Mouse (Mus musculus) gastrocnemius, postnatal 4 days (tissue): ENCODE measurements at regions not wholly inside any gene's neighbourhood (a gene's known extent, or its start where the extent isn't known, plus 50 kb on each side); places are given as distances from the start of the nearest gene placed in this dataset.
A peak's percentile ranks its signal among the peaks of the same experiment; 100 is the strongest.

Experiments used
- DNase-seq, 2 experiments: peaks; one replicate each; pipeline ENCODE4 v3.0.0; 2021 to 2022; ENCODE audit warnings: low spot score in 2 of 2, mixed read lengths in 2 of 2

GRCm38 (mm10) chr14:102673724-102674123 is 308.7 kb downstream of the Kctd12 start:
- DNase-seq, result no peak

GRCm38 (mm10) chr14:102663240-102663639 is 319.2 kb downstream of the Kctd12 start:
- peak in 1 of 2 experiments; percentile 30 for DNase-seq

GRCm38 (mm10) chr14:102660351-102660750 is 322.1 kb downstream of the Kctd12 start:
- no peak for DNase-seq

GRCm38 (mm10) chr14:102656235-102656634 is 326.2 kb downstream of the Kctd12 start:
- no peak for DNase-seq

- DNase-seq, result no peak
Measured at GRCm38 (mm10) chr14:102629601-102630000, 352.8 kb downstream of the Kctd12 start.

- DNase-seq, result no peak
Measured at GRCm38 (mm10) chr14:102621546-102621945, 360.9 kb downstream of the Kctd12 start.

- no peak for DNase-seq
Measured at GRCm38 (mm10) chr14:102619056-102619455, 363.4 kb downstream of the Kctd12 start.

GRCm38 (mm10) chr14:102615588-102616309 is 366.7 kb downstream of the Kctd12 start:
- DNase-seq, result no peak

GRCm38 (mm10) chr14:102606055-102606454 is 376.4 kb downstream of the Kctd12 start:
- DNase-seq, result no peak

- DNase-seq, result no peak
Measured at GRCm38 (mm10) chr14:102594850-102595249, 387.6 kb downstream of the Kctd12 start.

GRCm38 (mm10) chr14:102553781-102554180 is 428.7 kb downstream of the Kctd12 start:
- no peak for DNase-seq

GRCm38 (mm10) chr14:102552598-102552997 is 429.8 kb downstream of the Kctd12 start:
- no peak for DNase-seq

GRCm38 (mm10) chr14:102524894-102525577 is 457.4 kb downstream of the Kctd12 start:
- no peak for DNase-seq

GRCm38 (mm10) chr14:102516765-102517164 is 465.7 kb downstream of the Kctd12 start:
- DNase-seq, result no peak

GRCm38 (mm10) chr14:102514527-102514926 is 467.9 kb downstream of the Kctd12 start:
- DNase-seq, result no peak

- no peak for DNase-seq
Measured at GRCm38 (mm10) chr14:102512651-102513050, 469.8 kb downstream of the Kctd12 start.

- DNase-seq, result no peak
Measured at GRCm38 (mm10) chr14:102511691-102512383, 470.6 kb downstream of the Kctd12 start.

GRCm38 (mm10) chr14:102510387-102510786 is 472.1 kb downstream of the Kctd12 start:
- peak in 1 of 2 experiments; percentile 38 for DNase-seq

- DNase-seq, result no peak
Measured at GRCm38 (mm10) chr14:102505696-102506321, 476.6 kb downstream of the Kctd12 start.

GRCm38 (mm10) chr14:102497179-102497578 is 485.3 kb downstream of the Kctd12 start:
- DNase-seq, result no peak

- no peak for DNase-seq
Measured at GRCm38 (mm10) chr14:102492376-102492775, 490.1 kb downstream of the Kctd12 start.

GRCm38 (mm10) chr14:102491205-102491604 is 491.2 kb downstream of the Kctd12 start:
- DNase-seq, result no peak
